Mouse (Mus musculus) limb, embryonic 14.5 days (tissue): ENCODE measurements at regions not wholly inside any gene's neighbourhood (a gene's known extent, or its start where the extent isn't known, plus 50 kb on each side); places are given as distances from the start of the nearest gene placed in this dataset.
A peak's percentile ranks its signal among the peaks of the same experiment; 100 is the strongest.

ENCODE experiments used
- ATAC-seq: fragments of 200-750 bp; cut with Nextera tagmentation; 2 replicates; pipeline ENCODE4 v1.8.0; 2017; ENCODE audit warnings: low read depth, moderate number of reproducible peaks, moderate TSS enrichment; ENCODE audit not compliant: low FRiP score
- DNase-seq: peaks from one replicate; pipeline ENCODE4 v3.0.0-alpha.2; 2015; ENCODE audit warnings: low spot score
- H3K27ac ChIP-seq: fragments of 300-500 bp; sonication (generic); replicated peaks from 2 replicates; pipeline ENCODE4 v1.5.1; 2014; ENCODE audit warnings: low read depth, mild to moderate bottlenecking, low read length, moderate library complexity, mixed read lengths
- H3K27me3 ChIP-seq: fragments of 300-500 bp; sonication (generic); 2 replicates; pipeline ENCODE4 v1.6.1; 2014; ENCODE audit warnings: low read length, mixed read lengths; ENCODE audit not compliant: control insufficient read depth, insufficient read depth
- H3K36me3 ChIP-seq: fragments of 300-500 bp; sonication (generic); 2 replicates; pipeline ENCODE4 v1.6.1; 2014; ENCODE audit warnings: mild to moderate bottlenecking, low read length, moderate library complexity, mixed read lengths; ENCODE audit not compliant: control insufficient read depth, insufficient read depth
- H3K4me1 ChIP-seq: fragments of 300-500 bp; sonication (generic); 2 replicates; pipeline ENCODE4 v1.6.1; 2014; ENCODE audit warnings: antibody characterized with exemption, low read length, mixed read lengths; ENCODE audit not compliant: control insufficient read depth, insufficient read depth
- H3K4me2 ChIP-seq: fragments of 300-500 bp; sonication (generic); replicated peaks from 2 replicates; pipeline ENCODE4 v1.6.1; 2014; ENCODE audit warnings: low read depth, mild to moderate bottlenecking, low read length, moderate library complexity; ENCODE audit not compliant: severe bottlenecking
- H3K4me3 ChIP-seq: fragments of 300-500 bp; sonication (generic); replicated peaks from 2 replicates; pipeline ENCODE4 v1.5.1; 2014; ENCODE audit warnings: low read length
- H3K9ac ChIP-seq: fragments of 300-500 bp; sonication (generic); 2 replicates; pipeline ENCODE4 v1.6.1; 2014; ENCODE audit warnings: mild to moderate bottlenecking, low read depth, low read length, moderate library complexity; ENCODE audit not compliant: severe bottlenecking
- H3K9me3 ChIP-seq: fragments of 300-500 bp; sonication (generic); 2 replicates; pipeline ENCODE4 v1.6.1; 2016; ENCODE audit warnings: low read length; ENCODE audit not compliant: control insufficient read depth
- POLR2A ChIP-seq: fragments of 200-500 bp; IDR thresholded peaks from 2 replicates; pipeline ENCODE4 v1.8.0; 2012; ENCODE audit warnings: inconsistent platforms, mild to moderate bottlenecking, moderate library complexity, borderline replicate concordance; ENCODE audit not compliant: insufficient read depth, insufficient read length; ENCODE audit errors: extremely low read depth
- WGBS: fragments of 180-500 bp; shearing (Covaris S2); extraction: QIAGEN DNeasy Blood & Tissue Kit; methylation state at CpG from one replicate; pipeline ENCODE4 v1.1.7; 2014; 5-methylcytosine and 5-hydroxymethylcytosine counted together

DNA sequence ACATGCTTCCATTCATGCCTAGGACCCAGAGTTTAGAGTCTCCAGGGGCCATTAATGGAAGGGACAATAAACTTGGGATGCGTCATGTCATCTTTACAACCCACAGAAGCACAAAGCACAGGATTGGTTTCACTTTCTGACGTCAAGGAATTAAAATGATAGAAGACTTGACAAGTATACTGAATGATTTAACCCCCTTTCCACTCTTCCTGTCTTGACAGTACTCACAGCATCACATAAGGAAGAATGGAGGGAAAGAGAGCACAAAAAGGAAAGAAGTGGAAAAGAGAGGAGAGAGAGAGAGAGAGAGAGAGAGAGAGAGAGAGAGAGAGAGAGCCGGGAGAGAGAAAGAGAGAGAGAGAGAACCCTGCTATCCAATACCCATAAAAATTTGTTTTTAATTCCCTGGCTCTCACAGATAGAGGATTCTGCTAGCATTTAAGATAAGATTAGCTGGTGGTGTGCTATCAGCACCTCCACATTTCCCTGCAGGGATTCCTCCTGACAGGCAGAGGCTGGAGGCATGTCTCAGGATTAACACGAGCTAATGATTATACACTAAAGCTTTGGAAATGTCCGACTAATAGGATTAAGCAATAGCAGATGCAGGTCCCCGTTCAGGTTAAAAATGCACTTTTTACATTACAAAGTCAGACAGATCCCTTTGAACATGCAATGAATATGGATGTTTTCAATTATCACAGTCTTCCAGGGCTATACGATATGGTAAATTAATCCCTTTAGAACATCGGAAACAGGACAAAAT lies 210.2 kb downstream of the Olfr1505 start:
- no peak overlapping the region for H3K9ac ChIP-seq
- peaks cover 8% of the 10 kb centered on the region for H3K4me1 ChIP-seq
- ATAC-seq (no peak), DNase-seq (no peak)
- H3K4me2 ChIP-seq: no peak overlapping the region
- no peak overlapping the region for H3K4me3 ChIP-seq
- no peaks in the 10 kb centered on the region for H3K27me3 ChIP-seq
- no peaks in the 10 kb centered on the region for H3K36me3 ChIP-seq
- no peak overlapping the region for H3K27ac ChIP-seq
- WGBS: 13% methylated on average over 8 of the region's 8 CpGs
- H3K9me3 ChIP-seq: no peaks in the 10 kb centered on the region
- no peak for TF ChIP-seq POLR2A

- Histone ChIP-seq H3K27ac (no peak overlapping the region), H3K36me3 (no peaks in the 10 kb centered on the region), H3K9me3 (no peaks in the 10 kb centered on the region), H3K4me2 (no peak overlapping the region), H3K4me1 (peaks cover 12% of the 10 kb centered on the region), H3K4me3 (no peak overlapping the region), H3K9ac (no peak overlapping the region), H3K27me3 (no peaks in the 10 kb centered on the region)
- WGBS: 29% methylated on average over 5 of the region's 5 CpGs
- DNase-seq (no peak), ATAC-seq (no peak)
- no peak for TF ChIP-seq POLR2A
Measured at GRCm38 (mm10) chr19:14124250-14124827, 211.0 kb downstream of the Olfr1505 start.

DNA sequence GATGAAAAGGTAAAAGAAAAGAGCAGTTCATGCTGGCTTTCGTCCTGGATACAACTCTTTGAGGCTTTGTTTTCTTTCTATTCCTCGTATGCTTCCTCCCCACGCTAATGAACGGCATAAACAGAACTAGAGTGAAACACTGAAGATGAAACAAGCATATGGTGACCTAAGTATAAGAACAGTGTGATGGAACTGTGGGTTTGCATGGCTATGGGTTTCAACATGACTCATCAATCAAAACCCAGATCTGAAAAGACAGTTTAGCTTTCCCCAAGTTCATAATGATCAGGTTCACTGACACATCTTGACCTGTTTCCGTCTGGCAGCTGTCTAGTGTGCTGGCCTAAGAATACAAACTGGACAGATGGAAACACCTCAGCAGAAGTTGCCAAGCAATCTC lies 211.7 kb downstream of the Olfr1505 start:
- no peak for ATAC-seq
- H3K4me3 ChIP-seq: no peak overlapping the region
- no peak for TF ChIP-seq POLR2A
- WGBS: 65% methylated on average over 5 of the region's 5 CpGs
- H3K9ac ChIP-seq: no peak overlapping the region
- H3K9me3 ChIP-seq: no peaks in the 10 kb centered on the region
- H3K4me2 ChIP-seq: no peak overlapping the region
- no peaks in the 10 kb centered on the region for H3K27me3 ChIP-seq
- peaks cover 12% of the 10 kb centered on the region for H3K4me1 ChIP-seq
- DNase-seq: no peak
- no peak overlapping the region for H3K27ac ChIP-seq
- no peaks in the 10 kb centered on the region for H3K36me3 ChIP-seq

- Histone ChIP-seq H3K9me3 (no peaks in the 10 kb centered on the region), H3K9ac (no peak overlapping the region), H3K27me3 (no peaks in the 10 kb centered on the region), H3K4me1 (peaks cover 12% of the 10 kb centered on the region), H3K4me3 (no peak overlapping the region), H3K27ac (0 out of 2 replicates have a peak overlapping the region, but pooled peaks have one; percentile 34), H3K36me3 (no peaks in the 10 kb centered on the region), H3K4me2 (no peak overlapping the region)
- WGBS: 19% methylated on average over 8 of the region's 8 CpGs
- ATAC-seq: peak; percentile 63
- no peak for TF ChIP-seq POLR2A
- DNase-seq: peak; percentile 56
Measured at GRCm38 (mm10) chr19:14128397-14129209, 215.3 kb downstream of the Olfr1505 start.

DNA sequence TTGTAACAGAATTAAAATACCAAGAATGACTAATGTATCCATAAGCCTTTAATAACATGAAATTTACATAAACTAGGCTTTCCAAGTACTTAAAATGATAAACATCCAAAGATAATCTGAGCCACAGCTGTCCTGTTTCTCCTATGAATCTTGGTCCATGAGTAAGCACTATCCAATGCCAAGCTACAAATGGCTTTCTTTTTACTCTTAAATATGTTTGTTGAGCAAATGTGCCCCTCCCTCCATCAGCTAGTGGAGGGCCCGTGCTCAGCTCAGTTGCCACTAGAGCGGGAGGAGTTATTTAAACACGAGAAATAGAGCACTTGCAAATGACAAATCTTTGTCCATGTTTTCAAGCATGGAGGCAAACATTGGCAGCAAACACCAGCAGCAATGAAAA lies 247.9 kb downstream of the Olfr1505 start:
- no peak for DNase-seq
- no peak for TF ChIP-seq POLR2A
- no peak overlapping the region for H3K4me3 ChIP-seq
- H3K4me2 ChIP-seq: no peak overlapping the region
- H3K27me3 ChIP-seq: no peaks in the 10 kb centered on the region
- H3K9me3 ChIP-seq: no peaks in the 10 kb centered on the region
- WGBS: 64% methylated on average over 3 of the region's 3 CpGs
- no peak for ATAC-seq
- H3K36me3 ChIP-seq: no peaks in the 10 kb centered on the region
- H3K9ac ChIP-seq: no peak overlapping the region
- no peaks in the 10 kb centered on the region for H3K4me1 ChIP-seq
- H3K27ac ChIP-seq: no peak overlapping the region
